In the genomic region with DNA sequence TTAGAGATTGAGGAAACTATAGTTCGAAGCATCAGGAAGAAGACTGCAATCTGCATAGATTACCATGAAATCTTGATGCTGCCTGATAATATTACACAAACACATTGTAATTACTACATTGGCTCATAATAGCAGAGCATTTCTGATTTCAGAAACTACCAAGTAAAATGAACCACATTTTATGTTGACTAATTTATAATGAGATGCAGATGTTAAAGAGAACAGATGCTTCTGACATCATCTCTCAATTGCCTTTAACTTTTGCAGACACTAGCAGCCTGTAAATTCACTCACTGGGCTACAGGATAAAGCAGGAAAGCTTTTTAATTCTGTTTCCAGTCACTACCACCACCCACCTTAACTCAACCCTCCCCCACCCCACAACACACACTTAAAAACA, we compare ENCODE assay signal across 21 mouse cellular contexts. TPM values are rescaled to one million over a fixed set of nuclear protein-coding genes. Genes with fewer than 3 reads are reported as not detected.
A peak's percentile ranks its signal among the peaks of the same experiment; 100 is the strongest.
DNase-seq lines count a peak whose midpoint lies in the region; ATAC-seq and TF ChIP-seq lines count a peak whose summit lies in the region.
"Had no signal": no experiment of that assay in that cellular context is flagged by ENCODE, and none has a peak within 500 bp of the region (broad histone marks: within the 10 kb centered on the region; RNA-seq: fewer than 3 reads in every experiment).

No protein-coding gene starts in this region.

- no peak for ATAC-seq in embryonic facial prominence, embryonic 11.5 days (replicated peaks; ENCODE audit: insufficient number of reproducible peaks, low FRiP score, low TSS enrichment, low read depth)
- ATAC-seq in embryonic facial prominence, embryonic 14.5 days (ENCODE audit: low read depth), result no peak
- ATAC-seq: intestine, embryonic 15.5 days had no signal

- H3K27ac ChIP-seq in embryonic facial prominence, embryonic 11.5 days (replicated peaks; ENCODE audit: low read depth, low read length), result no peak overlapping the region
- H3K27ac ChIP-seq in embryonic facial prominence, embryonic 10.5 days (replicated peaks), result no peak overlapping the region
- 0 out of 2 replicates have a peak overlapping the region, but pooled peaks have one; percentile 20 for H3K27ac ChIP-seq in gastrocnemius, adult 2 months
- peak overlapping the region; percentile 44 for H3K27ac ChIP-seq in embryonic facial prominence, embryonic 14.5 days (replicated peaks; ENCODE audit: low read depth, low read length)
- H3K27ac ChIP-seq: heart, adult 2 months; heart, embryonic 15.5 days; hindbrain, embryonic 14.5 days; intestine, embryonic 15.5 days had no signal

- H3K9me3 ChIP-seq in embryonic facial prominence, embryonic 11.5 days (replicated peaks; ENCODE audit: control insufficient read depth, low read length), result no peaks in the 10 kb centered on the region
- no peaks in the 10 kb centered on the region for H3K9me3 ChIP-seq in embryonic facial prominence, embryonic 10.5 days
- H3K9me3 ChIP-seq in embryonic facial prominence, embryonic 14.5 days (ENCODE audit: control insufficient read depth, low read length), result no peaks in the 10 kb centered on the region
- H3K9me3 ChIP-seq: heart, embryonic 15.5 days; intestine, embryonic 15.5 days had no signal

- no peak for TF ChIP-seq CTCF in gastrocnemius, adult 2 months (IDR thresholded peaks at IDR 0.05)

- H3K4me2 ChIP-seq in embryonic facial prominence, embryonic 11.5 days (ENCODE audit: low read depth, low read length), result no peak overlapping the region
- H3K4me2 ChIP-seq in embryonic facial prominence, embryonic 14.5 days (ENCODE audit: low read depth, low read length), result no peak overlapping the region
- H3K4me2 ChIP-seq: heart, embryonic 11.5 days; heart, embryonic 15.5 days; hindbrain, embryonic 14.5 days; intestine, embryonic 15.5 days had no signal

- no peaks in the 10 kb centered on the region for H3K36me3 ChIP-seq in embryonic facial prominence, embryonic 11.5 days (replicated peaks; ENCODE audit: control insufficient read depth, insufficient read depth, low read depth, low read length)
- H3K36me3 ChIP-seq in embryonic facial prominence, embryonic 10.5 days (replicated peaks), result peaks cover 8% of the 10 kb centered on the region
- no peaks in the 10 kb centered on the region for H3K36me3 ChIP-seq in embryonic facial prominence, embryonic 14.5 days (ENCODE audit: control insufficient read depth, insufficient read depth, low read length)
- H3K36me3 ChIP-seq: heart, embryonic 15.5 days; intestine, embryonic 15.5 days had no signal

- WGBS in embryonic facial prominence, embryonic 11.5 days, result 51% methylated on average over 1 of the region's 1 CpGs
- 77% methylated on average over 1 of the region's 1 CpGs for WGBS in embryonic facial prominence, embryonic 10.5 days
- 56% methylated on average over 1 of the region's 1 CpGs for WGBS in embryonic facial prominence, embryonic 14.5 days

- H3K4me3 ChIP-seq in embryonic facial prominence, embryonic 11.5 days (ENCODE audit: low read depth, low read length), result no peak overlapping the region
- H3K4me3 ChIP-seq in embryonic facial prominence, embryonic 10.5 days, result no peak overlapping the region
- no peak overlapping the region for H3K4me3 ChIP-seq in gastrocnemius, adult 2 months
- H3K4me3 ChIP-seq in embryonic facial prominence, embryonic 14.5 days (ENCODE audit: low read depth, low read length), result no peak overlapping the region
- H3K4me3 ChIP-seq: heart, adult 2 months; heart, embryonic 15.5 days; intestine, embryonic 15.5 days had no signal

- H3K4me1 ChIP-seq in embryonic facial prominence, embryonic 11.5 days (ENCODE audit: control insufficient read depth, insufficient read depth, low read length), result no peaks in the 10 kb centered on the region
- H3K4me1 ChIP-seq in embryonic facial prominence, embryonic 10.5 days, result 0 out of 2 replicates have a peak, but pooled peaks cover 6% of the 10 kb centered on the region
- 0 out of 2 replicates have a peak, but pooled peaks cover 4% of the 10 kb centered on the region for H3K4me1 ChIP-seq in embryonic facial prominence, embryonic 14.5 days (ENCODE audit: control insufficient read depth, insufficient read depth, low read length)
- H3K4me1 ChIP-seq: heart, embryonic 15.5 days; intestine, embryonic 15.5 days had no signal

- intact Hi-C loops in gastrocnemius, adult 2 months (cut with DNase I), result no loop called here

- peak; percentile 43 for DNase-seq in embryonic facial prominence, embryonic 11.5 days (ENCODE audit: low spot score)
- DNase-seq in embryonic facial prominence, embryonic 10.5 days (ENCODE audit: low spot score), result no peak
- no peak for DNase-seq in gastrocnemius, adult 2 months
- DNase-seq in gastrocnemius, adult 18-20 months (ENCODE audit: low spot score), result no peak
- peak; percentile 14 for DNase-seq in 3T3-L1 (ENCODE audit: low read depth, low spot score)
- DNase-seq in embryonic facial prominence, embryonic 14.5 days (ENCODE audit: low spot score), result peak; percentile 10
- DNase-seq in retina, postnatal 1 day, result no peak
- DNase-seq in cerebellum, adult 11-12 months, result no peak
- DNase-seq: adrenal gland, adult 2 months; adrenal gland, postnatal 25 days; cerebellum, adult 8-10 months; cerebellum, postnatal 14 days; gastrocnemius, postnatal 14 days; heart, adult 2 months; heart, postnatal 14 days; kidney, adult 2 months had no signal

- no peak overlapping the region for H3K9ac ChIP-seq in embryonic facial prominence, embryonic 11.5 days (replicated peaks; ENCODE audit: low read length)
- H3K9ac ChIP-seq in embryonic facial prominence, embryonic 14.5 days (ENCODE audit: low read depth, low read length), result no peak overlapping the region
- H3K9ac ChIP-seq: heart, embryonic 15.5 days; hindbrain, embryonic 14.5 days; intestine, embryonic 15.5 days had no signal

- H3K27me3 ChIP-seq in embryonic facial prominence, embryonic 11.5 days (ENCODE audit: control insufficient read depth, insufficient read depth, low read length), result no peaks in the 10 kb centered on the region
- no peaks in the 10 kb centered on the region for H3K27me3 ChIP-seq in embryonic facial prominence, embryonic 10.5 days (replicated peaks; ENCODE audit: low read depth, poor library complexity, severe bottlenecking)
- no peaks in the 10 kb centered on the region for H3K27me3 ChIP-seq in embryonic facial prominence, embryonic 14.5 days (replicated peaks; ENCODE audit: control insufficient read depth, insufficient read depth, low read length)
- H3K27me3 ChIP-seq: CH12.LX; heart, embryonic 15.5 days; intestine, embryonic 15.5 days had no signal

RNA-seq across cellular contexts. Expression of a gene that starts 6.9 kb away (rescaled TPM):
- polyA plus RNA-seq in embryonic facial prominence, embryonic 11.5 days (2014; fragmentation: Nextera tagmentation; extraction: Ambion mirVana), result 16.6 and 17.5 TPM in 2 replicates
- 10.9 TPM in 2 replicates for polyA plus RNA-seq in embryonic facial prominence, embryonic 10.5 days (2016; fragmentation: Nextera tagmentation; extraction: Ambion mirVana)
- total RNA-seq in gastrocnemius, adult 2 months (2021), result 1 to 10 TPM; 1.9 to 3.3 TPM
- total RNA-seq in gastrocnemius, adult 18-20 months (2021), result 1 to 10 TPM; 2.1 to 2.4 TPM
- polyA plus RNA-seq in embryonic facial prominence, embryonic 14.5 days (2014; fragmentation: Nextera tagmentation; extraction: Ambion mirVana), result 26.4 and 27.2 TPM in 2 replicates
- total RNA-seq: CH12.LX had no signal

Comparison
In these comparisons a context has a peak if more than half of its experiments do, and no peak if none do; other contexts are left out.
1. DNase-seq: peak in embryonic facial prominence, embryonic 11.5 days (single experiment), 3T3-L1 (single experiment) and embryonic facial prominence, embryonic 14.5 days (single experiment); none in embryonic facial prominence, embryonic 10.5 days (single experiment), gastrocnemius, adult 2 months (single experiment), gastrocnemius, adult 18-20 months (single experiment), retina, postnatal 1 day (single experiment) and cerebellum, adult 11-12 months (single experiment).
2. H3K27ac ChIP-seq: peak in gastrocnemius, adult 2 months (single experiment) and embryonic facial prominence, embryonic 14.5 days (single experiment); none in embryonic facial prominence, embryonic 11.5 days (single experiment) and embryonic facial prominence, embryonic 10.5 days (single experiment).